Comparison of ENCODE assay signal across 27 mouse cellular contexts in genomic region chr2:169832184-169832583, GRCm38 (mm10).
A peak's percentile ranks its signal among the peaks of the same experiment; 100 is the strongest.
DNase-seq lines count a peak whose midpoint lies in the region; ATAC-seq and TF ChIP-seq lines count a peak whose summit lies in the region.
"Had no signal": no experiment of that assay in that cellular context is flagged by ENCODE, and none has a peak within 500 bp of the region (broad histone marks: within the 10 kb centered on the region; RNA-seq: fewer than 3 reads in every experiment).

No protein-coding gene starts in this region.

- H3K27me3 ChIP-seq in neural tube, embryonic 11.5 days (ENCODE audit: control insufficient read depth, insufficient read depth, low read length): no peaks in the 10 kb centered on the region
- no peaks in the 10 kb centered on the region for H3K27me3 ChIP-seq in cerebellum, adult 2 months (ENCODE audit: control insufficient read depth, insufficient read depth, low read length)
- H3K27me3 ChIP-seq: embryonic facial prominence, embryonic 15.5 days; forebrain, embryonic 12.5 days; heart, embryonic 13.5 days; hindbrain, embryonic 15.5 days; intestine, embryonic 15.5 days; limb, embryonic 15.5 days; liver, embryonic 13.5 days; megakaryocyte, embryonic 14.5 days; midbrain, embryonic 13.5 days had no signal

- no peak overlapping the region for H3K27ac ChIP-seq in neural tube, embryonic 11.5 days (ENCODE audit: low read depth, low read length)
- no peak overlapping the region for H3K27ac ChIP-seq in cerebellum, adult 2 months (ENCODE audit: insufficient read depth, low read length)
- H3K27ac ChIP-seq: embryonic facial prominence, embryonic 10.5 days; embryonic facial prominence, embryonic 15.5 days; forebrain, embryonic 12.5 days; heart, embryonic 13.5 days; hindbrain, embryonic 15.5 days; limb, embryonic 15.5 days; liver, embryonic 13.5 days; midbrain, embryonic 13.5 days had no signal

- no peak overlapping the region for H3K9ac ChIP-seq in neural tube, embryonic 11.5 days (ENCODE audit: low read length)
- H3K9ac ChIP-seq: embryonic facial prominence, embryonic 15.5 days; forebrain, embryonic 12.5 days; forebrain, postnatal 0 days; heart, embryonic 13.5 days; hindbrain, embryonic 15.5 days; intestine, embryonic 15.5 days; limb, embryonic 15.5 days; liver, embryonic 13.5 days; midbrain, embryonic 13.5 days had no signal

- DNase-seq in embryo, embryonic 10 days (ENCODE audit: low spot score): peak; percentile 56
- DNase-seq in embryo, embryonic 9.5 days (ENCODE audit: extremely low spot score): no peak
- peak; percentile 60 for DNase-seq in embryo, embryonic 10.5 days (ENCODE audit: low spot score)
- DNase-seq in embryo, embryonic 11 days: peak; percentile 46
- peak; percentile 31 for DNase-seq in neural tube, embryonic 11.5 days (ENCODE audit: low spot score)
- DNase-seq in cerebellum, adult 2 months: no peak
- DNase-seq: B cell, adult 2 months; cerebellum, adult 9-10 months; cerebellum, postnatal 36 days; forebrain, postnatal 0 days; gastrocnemius, postnatal 10 days; heart, postnatal 10 days; kidney, adult 2 months; kidney, postnatal 36 days; left cerebral cortex, postnatal 4 days; liver, embryonic 13.5 days; lung, adult 18-20 months had no signal

- TF ChIP-seq POLR2A in cerebellum, adult 2 months (IDR thresholded peaks at IDR 0.05; ENCODE audit: borderline replicate concordance, insufficient read depth, low read length): no peak

- 42% methylated on average over 12 of the region's 12 CpGs for WGBS in neural tube, embryonic 11.5 days
- WGBS in cerebellum, adult 2 months: 94% methylated on average over 12 of the region's 12 CpGs

- H3K36me3 ChIP-seq in neural tube, embryonic 11.5 days (ENCODE audit: control insufficient read depth, insufficient read depth, low read length): no peaks in the 10 kb centered on the region
- H3K36me3 ChIP-seq: embryonic facial prominence, embryonic 10.5 days; embryonic facial prominence, embryonic 15.5 days; forebrain, embryonic 12.5 days; heart, embryonic 13.5 days; hindbrain, embryonic 15.5 days; intestine, embryonic 15.5 days; limb, embryonic 15.5 days; liver, embryonic 13.5 days; midbrain, embryonic 13.5 days had no signal

- ATAC-seq in neural tube, embryonic 11.5 days (ENCODE audit: insufficient read depth, low FRiP score, low TSS enrichment): no peak
- ATAC-seq: forebrain, postnatal 0 days; intestine, embryonic 15.5 days; lung, postnatal 0 days; midbrain, embryonic 13.5 days had no signal

- H3K4me1 ChIP-seq in neural tube, embryonic 11.5 days (ENCODE audit: control insufficient read depth, insufficient read depth, low read length): peaks cover 16% of the 10 kb centered on the region
- no peaks in the 10 kb centered on the region for H3K4me1 ChIP-seq in cerebellum, adult 2 months (ENCODE audit: control insufficient read depth, insufficient read depth, low read length)
- H3K4me1 ChIP-seq: liver, embryonic 13.5 days; megakaryocyte, embryonic 14.5 days; midbrain, embryonic 13.5 days had no signal

- H3K4me2 ChIP-seq in neural tube, embryonic 11.5 days (ENCODE audit: low read depth): no peak overlapping the region
- H3K4me2 ChIP-seq: embryonic facial prominence, embryonic 15.5 days; forebrain, embryonic 12.5 days; heart, embryonic 13.5 days; hindbrain, embryonic 15.5 days; intestine, embryonic 15.5 days; limb, embryonic 15.5 days; liver, embryonic 13.5 days; midbrain, embryonic 13.5 days had no signal

- TF ChIP-seq CTCF in cerebellum, adult 2 months (IDR thresholded peaks at IDR 0.05; ENCODE audit: borderline replicate concordance, insufficient read depth, low read depth, low read length): no peak

- no peaks in the 10 kb centered on the region for H3K9me3 ChIP-seq in neural tube, embryonic 11.5 days (ENCODE audit: control insufficient read depth, low read length)
- H3K9me3 ChIP-seq: embryonic facial prominence, embryonic 10.5 days; embryonic facial prominence, embryonic 15.5 days; forebrain, embryonic 12.5 days; heart, embryonic 13.5 days; hindbrain, embryonic 15.5 days; intestine, embryonic 15.5 days; limb, embryonic 15.5 days; liver, embryonic 13.5 days; midbrain, embryonic 13.5 days had no signal

- no peak overlapping the region for H3K4me3 ChIP-seq in neural tube, embryonic 11.5 days (ENCODE audit: low read depth, low read length)
- H3K4me3 ChIP-seq in cerebellum, adult 2 months (replicated peaks; ENCODE audit: insufficient read depth, low read depth, low read length): no peak overlapping the region
- H3K4me3 ChIP-seq: embryonic facial prominence, embryonic 10.5 days; embryonic facial prominence, embryonic 15.5 days; forebrain, embryonic 12.5 days; heart, embryonic 13.5 days; hindbrain, embryonic 15.5 days; intestine, embryonic 15.5 days; limb, embryonic 15.5 days; liver, embryonic 13.5 days; megakaryocyte, embryonic 14.5 days; midbrain, embryonic 13.5 days had no signal

Comparison
In these comparisons a context has a peak if more than half of its experiments do, and no peak if none do; other contexts are left out.
1. DNase-seq: peak in embryo, embryonic 10 days (single experiment), embryo, embryonic 10.5 days (single experiment), embryo, embryonic 11 days (single experiment) and neural tube, embryonic 11.5 days (single experiment); none in embryo, embryonic 9.5 days (single experiment) and cerebellum, adult 2 months (0 of 2).